Mouse (Mus musculus): ENCODE measurements around the gene Ccnb1. TPM values are rescaled to one million over a fixed set of nuclear protein-coding genes. Genes with fewer than 3 reads are reported as not detected.

The Ccnb1 gene
- total and polyA plus RNA-seq, 3 experiments = 139 to 682 (median 229) TPM

GRCm38 (mm10) chr13:100730861-100731176 is 55.6 kb downstream of the Ccnb1 start, which contains the start of gene Cdk7 (continued):
- TF ChIP-seq TAL1 (IDR thresholded peaks at IDR 0.05; ENCODE audit: low read length) (no peak), HCFC1 (IDR thresholded peaks at IDR 0.05; ENCODE audit: low read depth, low read length) (peak; percentile 95), RAD21 (IDR thresholded peaks at IDR 0.05; ENCODE audit: low read depth, low read length) (no peak), MAFK (IDR thresholded peaks at IDR 0.05; ENCODE audit: borderline replicate concordance, low read depth, low read length) (no peak), ZKSCAN1 (IDR thresholded peaks at IDR 0.05; ENCODE audit: low read depth, low read length) (no peak), CHD1 (IDR thresholded peaks at IDR 0.05; ENCODE audit: low read depth, low read length) (no peak), TBP (IDR thresholded peaks at IDR 0.05; ENCODE audit: low read depth, low read length) (peak; percentile 75), ELF1 (IDR thresholded peaks at IDR 0.05; ENCODE audit: low read depth, low read length) (peak; percentile 98), TCF12 (IDR thresholded peaks at IDR 0.05; ENCODE audit: low read depth, low read length) (peak; percentile 50; the same call in 1 of the 2 replicates), E2F4 (IDR thresholded peaks at IDR 0.05; ENCODE audit: borderline replicate concordance, low read depth, low read length) (no peak)

- Histone ChIP-seq H3K9me3 (replicated peaks; ENCODE audit: insufficient read depth, low read length) (no peaks in the 10 kb centered on the region), H3K27me3 (ENCODE audit: control insufficient read depth in 1 of 2, insufficient read depth in 2 of 2, low read length in 2 of 2) (no peaks in the 10 kb centered on the region), H3K27ac (ENCODE audit: control insufficient read depth, low read depth, low read length) (peak overlapping the region; percentile 63), H3K79me2 (ENCODE audit: control insufficient read depth, insufficient read depth, low read length, poor library complexity) (peaks cover 34% of the 10 kb centered on the region), H3K9ac (ENCODE audit: control insufficient read depth, low read depth, low read length, poor library complexity, severe bottlenecking) (peak overlapping the region; percentile 77), H3K36me3 (ENCODE audit: control insufficient read depth in 1 of 2, insufficient read depth in 2 of 2, low read length in 2 of 2) (peaks cover 2 to 34% of the 10 kb centered on the region in 2 experiments; a peak in 3 of 4 replicates), H3K4me3 (ENCODE audit: control insufficient read depth in 1 of 2, insufficient read depth in 1 of 2, low read depth in 2 of 2, low read length in 2 of 2) (peak overlapping the region; percentile 69 to 86), H3K4me1 (ENCODE audit: control insufficient read depth in 1 of 2, insufficient read depth in 2 of 2, low read length in 2 of 2) (peaks cover 6 to 12% of the 10 kb centered on the region in 2 experiments)
- no peak for TF ChIP-seq GABPA (IDR thresholded peaks at IDR 0.05; ENCODE audit: low read depth, low read length)
- TF ChIP-seq POLR2A (IDR thresholded peaks at IDR 0.05; ENCODE audit: control insufficient read depth in 1 of 2, insufficient read depth in 1 of 2, low read depth in 1 of 2, low read length in 2 of 2, poor library complexity in 1 of 2) = peak in 1 of 2 experiments; percentile 56; a peak in 1 of 4 replicates
- no peak for TF ChIP-seq UBTF (IDR thresholded peaks at IDR 0.05; ENCODE audit: borderline replicate concordance, insufficient read depth, low read depth, low read length)
- no peak for TF ChIP-seq EP300 (IDR thresholded peaks at IDR 0.05; ENCODE audit: low read depth in 1 of 2, low read length in 2 of 2)
- TF ChIP-seq ELF1 (IDR thresholded peaks at IDR 0.05; ENCODE audit: low read depth, low read length) = no peak
- TF ChIP-seq GATA1 (IDR thresholded peaks at IDR 0.05; ENCODE audit: low read depth, low read length) = no peak
- no peak for DNase-seq (ENCODE audit: low read depth, low spot score)
Measured at GRCm38 (mm10) chr13:100730153-100730860, 56.1 kb downstream of the Ccnb1 start.

Other genes with a start within 250 kb of the Ccnb1 start
- gene Ocln, start 233.9 kb downstream of the Ccnb1 start, total RNA-seq (2012; rRNA removed) = 0.23 and 0.31 TPM in 2 replicates
- gene Ocln, start 233.9 kb downstream of the Ccnb1 start, polyA plus RNA-seq (2012; ENCODE audit: insufficient read depth in 1 of 2, insufficient read length in 2 of 2, low read depth in 1 of 2, low replicate concordance in 2 of 2, missing spikeins in 1 of 2) = under 1 TPM in 1 of 2 experiments, not detected in 1; 0.58 TPM
- gene Marveld2, start 169.6 kb downstream of the Ccnb1 start, total RNA-seq (2012; rRNA removed) = not detected in 2 replicates
- not detected for gene Marveld2, start 169.6 kb downstream of the Ccnb1 start, polyA plus RNA-seq (2012; ENCODE audit: insufficient read depth in 1 of 2, insufficient read length in 2 of 2, low read depth in 1 of 2, low replicate concordance in 2 of 2, missing spikeins in 1 of 2)
- gene Ak6, start 135.6 kb downstream of the Ccnb1 start, total RNA-seq (2012; rRNA removed) = 234 and 247 TPM in 2 replicates
- 100 to 1,000 TPM; 199 to 216 TPM for gene Ak6, start 135.6 kb downstream of the Ccnb1 start, polyA plus RNA-seq (2012; ENCODE audit: insufficient read depth in 1 of 2, insufficient read length in 2 of 2, low read depth in 1 of 2, low replicate concordance in 2 of 2, missing spikeins in 1 of 2)
- 29.4 and 31.2 TPM in 2 replicates for gene Rad17, start 135.5 kb downstream of the Ccnb1 start, total RNA-seq (2012; rRNA removed)
- gene Rad17, start 135.5 kb downstream of the Ccnb1 start, polyA plus RNA-seq (2012; ENCODE audit: insufficient read depth in 1 of 2, insufficient read length in 2 of 2, low read depth in 1 of 2, low replicate concordance in 2 of 2, missing spikeins in 1 of 2) = 10 to 100 TPM in 1 of 2 experiments, not detected in 1; 21.7 TPM
- gene Taf9, start 135.0 kb downstream of the Ccnb1 start, total RNA-seq (2012; rRNA removed) = 19.8 and 23.7 TPM in 2 replicates
- gene Taf9, start 135.0 kb downstream of the Ccnb1 start, polyA plus RNA-seq (2012; ENCODE audit: insufficient read depth in 1 of 2, insufficient read length in 2 of 2, low read depth in 1 of 2, low replicate concordance in 2 of 2, missing spikeins in 1 of 2) = 10 to 100 TPM in 1 of 2 experiments, not detected in 1; 38.5 TPM
- not detected in 2 replicates for gene Ccdc125, start 116.9 kb downstream of the Ccnb1 start, total RNA-seq (2012; rRNA removed)
- gene Ccdc125, start 116.9 kb downstream of the Ccnb1 start, polyA plus RNA-seq (2012; ENCODE audit: insufficient read depth in 1 of 2, insufficient read length in 2 of 2, low read depth in 1 of 2, low replicate concordance in 2 of 2, missing spikeins in 1 of 2) = under 1 TPM in 1 of 2 experiments, not detected in 1; 0.29 TPM
- 63.0 and 67.7 TPM in 2 replicates for gene Cdk7, start 55.6 kb downstream of the Ccnb1 start, total RNA-seq (2012; rRNA removed)
- 10 to 100 TPM in 1 of 2 experiments, not detected in 1; 87.1 TPM for gene Cdk7, start 55.6 kb downstream of the Ccnb1 start, polyA plus RNA-seq (2012; ENCODE audit: insufficient read depth in 1 of 2, insufficient read length in 2 of 2, low read depth in 1 of 2, low replicate concordance in 2 of 2, missing spikeins in 1 of 2)
- gene Mrps36, start 41.9 kb downstream of the Ccnb1 start, total RNA-seq (2012; rRNA removed) = 60.4 and 73.1 TPM in 2 replicates
- gene Mrps36, start 41.9 kb downstream of the Ccnb1 start, polyA plus RNA-seq (2012; ENCODE audit: insufficient read depth in 1 of 2, insufficient read length in 2 of 2, low read depth in 1 of 2, low replicate concordance in 2 of 2, missing spikeins in 1 of 2) = 10 to 100 TPM in 1 of 2 experiments, not detected in 1; 91.1 TPM
- gene Cenph, start 10.7 kb downstream of the Ccnb1 start, total RNA-seq (2012; rRNA removed) = 32.2 and 33.3 TPM in 2 replicates
- 10 to 100 TPM in 1 of 2 experiments, not detected in 1; 48.8 TPM for gene Cenph, start 10.7 kb downstream of the Ccnb1 start, polyA plus RNA-seq (2012; ENCODE audit: insufficient read depth in 1 of 2, insufficient read length in 2 of 2, low read depth in 1 of 2, low replicate concordance in 2 of 2, missing spikeins in 1 of 2)
- gene Slc30a5, start 46.9 kb upstream of the Ccnb1 start, total RNA-seq (2012; rRNA removed) = 56.2 and 58.3 TPM in 2 replicates
- 10 to 100 TPM in 1 of 2 experiments, not detected in 1; 57.4 TPM for gene Slc30a5, start 46.9 kb upstream of the Ccnb1 start, polyA plus RNA-seq (2012; ENCODE audit: insufficient read depth in 1 of 2, insufficient read length in 2 of 2, low read depth in 1 of 2, low replicate concordance in 2 of 2, missing spikeins in 1 of 2)